Mouse (Mus musculus): ENCODE measurements at regions not wholly inside any gene's neighbourhood (a gene's known extent, or its start where the extent isn't known, plus 50 kb on each side); places are given as distances from the start of the nearest gene placed in this dataset.

GRCm38 (mm10) chr15:25305801-25306200 lies 107.8 kb downstream of the Basp1 start:
- WGBS, result 63% methylated on average over 1 of the region's 1 CpGs

GRCm38 (mm10) chr15:25303379-25303778 lies 110.2 kb downstream of the Basp1 start:
- no peak overlapping the region for H3K27ac ChIP-seq (ENCODE audit: insufficient read depth, low read depth, low read length)
- no peaks in the 10 kb centered on the region for H3K4me1 ChIP-seq (ENCODE audit: control insufficient read depth, insufficient read depth, insufficient read length, low read length)
- no peak overlapping the region for H3K4me3 ChIP-seq (ENCODE audit: low read depth, low read length)
- H3K36me3 ChIP-seq (ENCODE audit: control insufficient read depth, insufficient read depth, low read length), result no peaks in the 10 kb centered on the region
- TF ChIP-seq CTCF (IDR thresholded peaks at IDR 0.05; ENCODE audit: extremely low read depth, insufficient read length, insufficient replicate concordance, low read depth, low read length), result no peak
- TF ChIP-seq POLR2A (IDR thresholded peaks at IDR 0.05; ENCODE audit: low read depth, low read length), result no peak
- H3K27me3 ChIP-seq (ENCODE audit: control insufficient read depth, insufficient read depth, low read length), result no peaks in the 10 kb centered on the region
- 54% methylated on average over 3 of the region's 3 CpGs for WGBS

More at GRCm38 (mm10) chr15:25305801-25306200, 107.8 kb downstream of the Basp1 start:
- TF ChIP-seq POLR2A (IDR thresholded peaks at IDR 0.05; ENCODE audit: low read depth, low read length) (no peak), CTCF (IDR thresholded peaks at IDR 0.05; ENCODE audit: extremely low read depth, insufficient read length, insufficient replicate concordance, low read depth, low read length) (no peak)
- H3K36me3 ChIP-seq (ENCODE audit: control insufficient read depth, insufficient read depth, low read length), result no peaks in the 10 kb centered on the region
- H3K27ac ChIP-seq (ENCODE audit: insufficient read depth, low read depth, low read length), result no peak overlapping the region
- no peaks in the 10 kb centered on the region for H3K27me3 ChIP-seq (ENCODE audit: control insufficient read depth, insufficient read depth, low read length)
- H3K4me1 ChIP-seq (ENCODE audit: control insufficient read depth, insufficient read depth, insufficient read length, low read length), result no peaks in the 10 kb centered on the region
- no peak overlapping the region for H3K4me3 ChIP-seq (ENCODE audit: low read depth, low read length)

GRCm38 (mm10) chr15:25302671-25303294 lies 110.8 kb downstream of the Basp1 start:
- Histone ChIP-seq H3K27me3 (ENCODE audit: control insufficient read depth, insufficient read depth, low read length) (no peaks in the 10 kb centered on the region), H3K4me1 (ENCODE audit: control insufficient read depth, insufficient read depth, insufficient read length, low read length) (no peaks in the 10 kb centered on the region), H3K27ac (ENCODE audit: insufficient read depth, low read depth, low read length) (0 out of 2 replicates have a peak overlapping the region, but pooled peaks have one; percentile 35), H3K4me3 (ENCODE audit: low read depth, low read length) (no peak overlapping the region), H3K36me3 (ENCODE audit: control insufficient read depth, insufficient read depth, low read length) (no peaks in the 10 kb centered on the region)
- TF ChIP-seq POLR2A (IDR thresholded peaks at IDR 0.05; ENCODE audit: low read depth, low read length), result no peak
- no peak for TF ChIP-seq CTCF (IDR thresholded peaks at IDR 0.05; ENCODE audit: extremely low read depth, insufficient read length, insufficient replicate concordance, low read depth, low read length)
- 40% methylated on average over 8 of the region's 8 CpGs for WGBS

- no peaks in the 10 kb centered on the region for H3K36me3 ChIP-seq (ENCODE audit: control insufficient read depth, insufficient read depth, low read length)
- 33% methylated on average over 3 of the region's 3 CpGs for WGBS
- H3K4me3 ChIP-seq (ENCODE audit: low read depth, low read length), result no peak overlapping the region
- no peaks in the 10 kb centered on the region for H3K27me3 ChIP-seq (ENCODE audit: control insufficient read depth, insufficient read depth, low read length)
- H3K27ac ChIP-seq (ENCODE audit: insufficient read depth, low read depth, low read length), result no peak overlapping the region
- TF ChIP-seq CTCF (IDR thresholded peaks at IDR 0.05; ENCODE audit: extremely low read depth, insufficient read length, insufficient replicate concordance, low read depth, low read length), result no peak
- H3K4me1 ChIP-seq (ENCODE audit: control insufficient read depth, insufficient read depth, insufficient read length, low read length), result no peaks in the 10 kb centered on the region
These were observed 111.8 kb downstream of the Basp1 start for GRCm38 (mm10) chr15:25301810-25302209.

- 77% methylated on average over 5 of the region's 5 CpGs for WGBS
- Histone ChIP-seq H3K27me3 (ENCODE audit: control insufficient read depth, insufficient read depth, low read length) (no peaks in the 10 kb centered on the region), H3K36me3 (ENCODE audit: control insufficient read depth, insufficient read depth, low read length) (no peaks in the 10 kb centered on the region)
These were observed 116.3 kb downstream of the Basp1 start for GRCm38 (mm10) chr15:25297278-25297677.

GRCm38 (mm10) chr15:25296714-25297113 lies 116.8 kb downstream of the Basp1 start:
- 79% methylated on average over 11 of the region's 11 CpGs for WGBS
- Histone ChIP-seq H3K27ac (ENCODE audit: insufficient read depth, low read depth, low read length) (no peak overlapping the region), H3K36me3 (ENCODE audit: control insufficient read depth, insufficient read depth, low read length) (no peaks in the 10 kb centered on the region), H3K4me3 (ENCODE audit: low read depth, low read length) (no peak overlapping the region), H3K27me3 (ENCODE audit: control insufficient read depth, insufficient read depth, low read length) (no peaks in the 10 kb centered on the region), H3K4me1 (ENCODE audit: control insufficient read depth, insufficient read depth, insufficient read length, low read length) (no peaks in the 10 kb centered on the region)
- TF ChIP-seq POLR2A (IDR thresholded peaks at IDR 0.05; ENCODE audit: low read depth, low read length) (no peak), CTCF (IDR thresholded peaks at IDR 0.05; ENCODE audit: extremely low read depth, insufficient read length, insufficient replicate concordance, low read depth, low read length) (no peak)

More at GRCm38 (mm10) chr15:25297278-25297677, 116.3 kb downstream of the Basp1 start:
- no peaks in the 10 kb centered on the region for H3K4me1 ChIP-seq (ENCODE audit: control insufficient read depth, insufficient read depth, insufficient read length, low read length)
- H3K27ac ChIP-seq (ENCODE audit: insufficient read depth, low read depth, low read length), result no peak overlapping the region
- H3K4me3 ChIP-seq (ENCODE audit: low read depth, low read length), result no peak overlapping the region
- no peak for TF ChIP-seq CTCF (IDR thresholded peaks at IDR 0.05; ENCODE audit: extremely low read depth, insufficient read length, insufficient replicate concordance, low read depth, low read length)
- TF ChIP-seq POLR2A (IDR thresholded peaks at IDR 0.05; ENCODE audit: low read depth, low read length), result no peak

- Histone ChIP-seq H3K27me3 (ENCODE audit: control insufficient read depth, insufficient read depth, low read length) (no peaks in the 10 kb centered on the region), H3K4me3 (ENCODE audit: low read depth, low read length) (no peak overlapping the region), H3K4me1 (ENCODE audit: control insufficient read depth, insufficient read depth, insufficient read length, low read length) (no peaks in the 10 kb centered on the region), H3K36me3 (ENCODE audit: control insufficient read depth, insufficient read depth, low read length) (no peaks in the 10 kb centered on the region), H3K27ac (ENCODE audit: insufficient read depth, low read depth, low read length) (no peak overlapping the region)
- TF ChIP-seq POLR2A (IDR thresholded peaks at IDR 0.05; ENCODE audit: low read depth, low read length) (no peak), CTCF (IDR thresholded peaks at IDR 0.05; ENCODE audit: extremely low read depth, insufficient read length, insufficient replicate concordance, low read depth, low read length) (no peak)
- 83% methylated on average over 6 of the region's 6 CpGs for WGBS
These were observed 117.8 kb downstream of the Basp1 start for GRCm38 (mm10) chr15:25295753-25296152.
